Mouse (Mus musculus): Measurements from ENCODE around the gene Cblc. TPM values are rescaled to one million over a fixed set of nuclear protein-coding genes. Genes with fewer than 3 reads are reported as not detected.

Gene Cblc
- polyA plus RNA-seq, 1 experiment = 17.1 TPM

- H3K36me3 ChIP-seq (ENCODE audit: control insufficient read depth, insufficient read depth, low read length, poor library complexity, severe bottlenecking) = peaks cover 13% of the 10 kb centered on the region
- H3K27ac ChIP-seq (ENCODE audit: insufficient read depth, low read length) = no peak overlapping the region
- H3K4me1 ChIP-seq (ENCODE audit: control insufficient read depth, insufficient read depth, low read length) = peaks cover 2% of the 10 kb centered on the region
- no peak overlapping the region for H3K4me3 ChIP-seq (ENCODE audit: low read depth, low read length)
- no peaks in the 10 kb centered on the region for H3K27me3 ChIP-seq (ENCODE audit: control insufficient read depth, insufficient read depth, low read length, poor library complexity, severe bottlenecking)
- H3K9me3 ChIP-seq (replicated peaks; ENCODE audit: control insufficient read depth, insufficient read depth, low read length, poor library complexity, severe bottlenecking) = no peaks in the 10 kb centered on the region
- TF ChIP-seq CTCF (IDR thresholded peaks at IDR 0.05; ENCODE audit: low read depth, low read length) = no peak
- no peak for TF ChIP-seq EP300 (IDR thresholded peaks at IDR 0.05; ENCODE audit: insufficient read depth, low read depth, low read length)
- no peak for TF ChIP-seq POLR2A (IDR thresholded peaks at IDR 0.05; ENCODE audit: insufficient read depth, low read length)
- no peak overlapping the region for H3K9ac ChIP-seq (ENCODE audit: low read depth, poor library complexity, severe bottlenecking)
Measured at GRCm38 (mm10) chr7:19755851-19756786, 40.5 kb downstream of the Cblc start.

GRCm38 (mm10) chr7:19755008-19755407 lies 41.6 kb downstream of the Cblc start:
- TF ChIP-seq POLR2A (IDR thresholded peaks at IDR 0.05; ENCODE audit: insufficient read depth, low read length) = no peak
- TF ChIP-seq CTCF (IDR thresholded peaks at IDR 0.05; ENCODE audit: low read depth, low read length) = peak; percentile 55
- TF ChIP-seq EP300 (IDR thresholded peaks at IDR 0.05; ENCODE audit: insufficient read depth, low read depth, low read length) = no peak
- H3K9ac ChIP-seq (ENCODE audit: low read depth, poor library complexity, severe bottlenecking) = no peak overlapping the region
- H3K9me3 ChIP-seq (replicated peaks; ENCODE audit: control insufficient read depth, insufficient read depth, low read length, poor library complexity, severe bottlenecking) = no peaks in the 10 kb centered on the region
- H3K36me3 ChIP-seq (ENCODE audit: control insufficient read depth, insufficient read depth, low read length, poor library complexity, severe bottlenecking) = peaks cover 10% of the 10 kb centered on the region
- no peak overlapping the region for H3K27ac ChIP-seq (ENCODE audit: insufficient read depth, low read length)
- H3K27me3 ChIP-seq (ENCODE audit: control insufficient read depth, insufficient read depth, low read length, poor library complexity, severe bottlenecking) = no peaks in the 10 kb centered on the region
- H3K4me1 ChIP-seq (ENCODE audit: control insufficient read depth, insufficient read depth, low read length) = peaks cover 5% of the 10 kb centered on the region
- no peak overlapping the region for H3K4me3 ChIP-seq (ENCODE audit: low read depth, low read length)

GRCm38 (mm10) chr7:19754065-19754464 lies 42.5 kb downstream of the Cblc start:
- Histone ChIP-seq H3K9me3 (replicated peaks; ENCODE audit: control insufficient read depth, insufficient read depth, low read length, poor library complexity, severe bottlenecking) (no peaks in the 10 kb centered on the region), H3K27me3 (ENCODE audit: control insufficient read depth, insufficient read depth, low read length, poor library complexity, severe bottlenecking) (no peaks in the 10 kb centered on the region), H3K4me3 (ENCODE audit: low read depth, low read length) (no peak overlapping the region), H3K9ac (ENCODE audit: low read depth, poor library complexity, severe bottlenecking) (no peak overlapping the region), H3K4me1 (ENCODE audit: control insufficient read depth, insufficient read depth, low read length) (peaks cover 5% of the 10 kb centered on the region), H3K36me3 (ENCODE audit: control insufficient read depth, insufficient read depth, low read length, poor library complexity, severe bottlenecking) (peaks cover 10% of the 10 kb centered on the region), H3K27ac (ENCODE audit: insufficient read depth, low read length) (peak overlapping the region; percentile 81)
- TF ChIP-seq EP300 (IDR thresholded peaks at IDR 0.05; ENCODE audit: insufficient read depth, low read depth, low read length) = no peak
- TF ChIP-seq POLR2A (IDR thresholded peaks at IDR 0.05; ENCODE audit: insufficient read depth, low read length) = no peak
- no peak for TF ChIP-seq CTCF (IDR thresholded peaks at IDR 0.05; ENCODE audit: low read depth, low read length)

GRCm38 (mm10) chr7:19753587-19753986 lies 43.0 kb downstream of the Cblc start:
- Histone ChIP-seq H3K9ac (ENCODE audit: low read depth, poor library complexity, severe bottlenecking) (no peak overlapping the region), H3K9me3 (replicated peaks; ENCODE audit: control insufficient read depth, insufficient read depth, low read length, poor library complexity, severe bottlenecking) (no peaks in the 10 kb centered on the region), H3K4me1 (ENCODE audit: control insufficient read depth, insufficient read depth, low read length) (peaks cover 5% of the 10 kb centered on the region), H3K36me3 (ENCODE audit: control insufficient read depth, insufficient read depth, low read length, poor library complexity, severe bottlenecking) (peaks cover 8% of the 10 kb centered on the region), H3K4me3 (ENCODE audit: low read depth, low read length) (no peak overlapping the region), H3K27me3 (ENCODE audit: control insufficient read depth, insufficient read depth, low read length, poor library complexity, severe bottlenecking) (no peaks in the 10 kb centered on the region), H3K27ac (ENCODE audit: insufficient read depth, low read length) (peak overlapping the region; percentile 81)
- no peak for TF ChIP-seq CTCF (IDR thresholded peaks at IDR 0.05; ENCODE audit: low read depth, low read length)
- peak; percentile 82 for TF ChIP-seq EP300 (IDR thresholded peaks at IDR 0.05; ENCODE audit: insufficient read depth, low read depth, low read length)

- no peak overlapping the region for H3K9ac ChIP-seq (ENCODE audit: low read depth, poor library complexity, severe bottlenecking)
- peak; percentile 74 for TF ChIP-seq CTCF (IDR thresholded peaks at IDR 0.05; ENCODE audit: low read depth, low read length)
- TF ChIP-seq POLR2A (IDR thresholded peaks at IDR 0.05; ENCODE audit: insufficient read depth, low read length) = no peak
- TF ChIP-seq EP300 (IDR thresholded peaks at IDR 0.05; ENCODE audit: insufficient read depth, low read depth, low read length) = no peak
- no peaks in the 10 kb centered on the region for H3K27me3 ChIP-seq (ENCODE audit: control insufficient read depth, insufficient read depth, low read length, poor library complexity, severe bottlenecking)
- peaks cover 5% of the 10 kb centered on the region for H3K4me1 ChIP-seq (ENCODE audit: control insufficient read depth, insufficient read depth, low read length)
- peak overlapping the region; percentile 28; the same call in 1 of the 2 replicates for H3K27ac ChIP-seq (ENCODE audit: insufficient read depth, low read length)
- no peaks in the 10 kb centered on the region for H3K9me3 ChIP-seq (replicated peaks; ENCODE audit: control insufficient read depth, insufficient read depth, low read length, poor library complexity, severe bottlenecking)
- 0 out of 2 replicates have a peak, but pooled peaks cover 2% of the 10 kb centered on the region for H3K36me3 ChIP-seq (ENCODE audit: control insufficient read depth, insufficient read depth, low read length, poor library complexity, severe bottlenecking)
- no peak overlapping the region for H3K4me3 ChIP-seq (ENCODE audit: low read depth, low read length)
Measured at GRCm38 (mm10) chr7:19752652-19753051, 44.0 kb downstream of the Cblc start.

GRCm38 (mm10) chr7:19751070-19751383 lies 45.6 kb downstream of the Cblc start:
- H3K4me1 ChIP-seq (ENCODE audit: control insufficient read depth, insufficient read depth, low read length) = peaks cover 6% of the 10 kb centered on the region
- H3K27me3 ChIP-seq (ENCODE audit: control insufficient read depth, insufficient read depth, low read length, poor library complexity, severe bottlenecking) = no peaks in the 10 kb centered on the region
- H3K4me3 ChIP-seq (ENCODE audit: low read depth, low read length) = no peak overlapping the region
- no peak overlapping the region for H3K27ac ChIP-seq (ENCODE audit: insufficient read depth, low read length)
- TF ChIP-seq POLR2A (IDR thresholded peaks at IDR 0.05; ENCODE audit: insufficient read depth, low read length) (no peak), CTCF (IDR thresholded peaks at IDR 0.05; ENCODE audit: low read depth, low read length) (no peak), EP300 (IDR thresholded peaks at IDR 0.05; ENCODE audit: insufficient read depth, low read depth, low read length) (no peak)
- no peaks in the 10 kb centered on the region for H3K9me3 ChIP-seq (replicated peaks; ENCODE audit: control insufficient read depth, insufficient read depth, low read length, poor library complexity, severe bottlenecking)
- no peaks in the 10 kb centered on the region for H3K36me3 ChIP-seq (ENCODE audit: control insufficient read depth, insufficient read depth, low read length, poor library complexity, severe bottlenecking)
- H3K9ac ChIP-seq (ENCODE audit: low read depth, poor library complexity, severe bottlenecking) = no peak overlapping the region

Data from ES-Bruce4 (cell line).